Mouse (Mus musculus): ENCODE data around the gene Rnf43. TPM values are rescaled to one million over a fixed set of nuclear protein-coding genes. Genes with fewer than 3 reads are reported as not detected.

Gene Rnf43
- polyA plus RNA-seq, 1 experiment: 1.4 TPM

Other genes with a start within 250 kb of the Rnf43 start
- gene Gm11492, start 96.1 kb upstream of the Rnf43 start, polyA plus RNA-seq (2012; rRNA removed): 0.04 TPM in 1 of 2 replicates, not detected in the other
- gene Sept4, start 93.8 kb upstream of the Rnf43 start, polyA plus RNA-seq (2012; rRNA removed): 287 and 294 TPM in 2 replicates
- 41.5 and 47.3 TPM in 2 replicates for gene Mtmr4, start 70.6 kb upstream of the Rnf43 start, polyA plus RNA-seq (2012; rRNA removed)
- gene Hsf5, start 45.6 kb upstream of the Rnf43 start, polyA plus RNA-seq (2012; rRNA removed): 0.29 and 0.46 TPM in 2 replicates
- 146 and 148 TPM in 2 replicates for gene Supt4a, start 74.8 kb downstream of the Rnf43 start, polyA plus RNA-seq (2012; rRNA removed)
- 294 and 326 TPM in 2 replicates for gene Tspoap1, start 97.8 kb downstream of the Rnf43 start, polyA plus RNA-seq (2012; rRNA removed)
- 0.34 TPM in 1 of 2 replicates, not detected in the other for gene Mpo, start 130.9 kb downstream of the Rnf43 start, polyA plus RNA-seq (2012; rRNA removed)
- 0.42 and 0.63 TPM in 2 replicates for gene Lpo, start 165.6 kb downstream of the Rnf43 start, polyA plus RNA-seq (2012; rRNA removed)
- 11.0 and 12.4 TPM in 2 replicates for gene Mks1, start 190.5 kb downstream of the Rnf43 start, polyA plus RNA-seq (2012; rRNA removed)
- 0.56 and 0.69 TPM in 2 replicates for gene Epx, start 212.8 kb downstream of the Rnf43 start, polyA plus RNA-seq (2012; rRNA removed)
- 0.08 TPM in 1 of 2 replicates, not detected in the other for gene Olfr462, start 229.5 kb downstream of the Rnf43 start, polyA plus RNA-seq (2012; rRNA removed)
- gene Olfr463, start 234.7 kb downstream of the Rnf43 start, polyA plus RNA-seq (2012; rRNA removed): not detected in 2 replicates